ENCODE assay signal across 14 mouse cellular contexts in genomic region chr7:4497271-4497903, GRCm38 (mm10). TPM values are rescaled to one million over a fixed set of nuclear protein-coding genes. Genes with fewer than 3 reads are reported as not detected.
DNase-seq lines count a peak whose midpoint lies in the region; ATAC-seq and TF ChIP-seq lines count a peak whose summit lies in the region.
"Had no signal": no experiment of that assay in that cellular context is flagged by ENCODE, and none has a peak within 500 bp of the region (broad histone marks: within the 10 kb centered on the region; RNA-seq: fewer than 3 reads in every experiment).

No protein-coding gene starts in this region.

- intact Hi-C loops in gastrocnemius, adult 2 months (cut with DNase I), result loop anchor here (10.0 kb wide), 1 partner anchor 1203 kb away; no protein-coding TSS in a partner anchor

- H3K4me3 ChIP-seq in gastrocnemius, adult 2 months, result no peak overlapping the region
- H3K4me3 ChIP-seq in hindbrain, embryonic 14.5 days (replicated peaks; ENCODE audit: low read length), result no peak overlapping the region
- no peak overlapping the region for H3K4me3 ChIP-seq in hindbrain, embryonic 11.5 days (ENCODE audit: low read depth, low read length)
- H3K4me3 ChIP-seq in neural tube, embryonic 12.5 days, result 0 out of 2 replicates have a peak overlapping the region, but pooled peaks have one; percentile 0
- H3K4me3 ChIP-seq: liver, embryonic 15.5 days had no signal

- peak overlapping the region; percentile 99 for H3K27ac ChIP-seq in gastrocnemius, adult 2 months
- H3K27ac ChIP-seq in hindbrain, embryonic 14.5 days, result no peak overlapping the region
- H3K27ac ChIP-seq in hindbrain, embryonic 11.5 days (ENCODE audit: low read depth, low read length), result no peak overlapping the region
- no peak overlapping the region for H3K27ac ChIP-seq in neural tube, embryonic 12.5 days
- H3K27ac ChIP-seq: liver, embryonic 15.5 days had no signal

- ATAC-seq in hindbrain, embryonic 14.5 days (ENCODE audit: low FRiP score), result no peak
- ATAC-seq in hindbrain, embryonic 11.5 days (ENCODE audit: low FRiP score), result no peak
- ATAC-seq in neural tube, embryonic 12.5 days (ENCODE audit: low FRiP score, low read depth), result no peak
- ATAC-seq: inflammation-experienced regulatory T-cells, adult 6 months had no signal

- no peak for DNase-seq in gastrocnemius, adult 2 months
- no peak for DNase-seq in gastrocnemius, postnatal 10 days
- no peak for DNase-seq in hindbrain, embryonic 14.5 days (ENCODE audit: low spot score)
- DNase-seq in hindbrain, embryonic 11.5 days (ENCODE audit: low spot score), result no peak
- no peak for DNase-seq in neural tube, embryonic 10.5 days (ENCODE audit: extremely low spot score, low spot score)
- no peak for DNase-seq in kidney, postnatal 25 days
- no peak for DNase-seq in Muller cell, postnatal 12 days (ENCODE audit: inconsistent ontology term)
- DNase-seq: layer of hippocampus, postnatal 36 days had no signal

- peaks cover 33% of the 10 kb centered on the region for H3K4me1 ChIP-seq in hindbrain, embryonic 14.5 days (replicated peaks; ENCODE audit: control insufficient read depth, insufficient read depth, low read length)
- peaks cover 9% of the 10 kb centered on the region for H3K4me1 ChIP-seq in hindbrain, embryonic 11.5 days (replicated peaks; ENCODE audit: control insufficient read depth, insufficient read depth, low read length)
- H3K4me1 ChIP-seq in neural tube, embryonic 12.5 days, result peaks cover 39% of the 10 kb centered on the region

- H3K9ac ChIP-seq in hindbrain, embryonic 14.5 days, result no peak overlapping the region
- H3K9ac ChIP-seq in hindbrain, embryonic 11.5 days (ENCODE audit: low read depth, low read length), result no peak overlapping the region
- no peak overlapping the region for H3K9ac ChIP-seq in neural tube, embryonic 12.5 days
- H3K9ac ChIP-seq: liver, embryonic 15.5 days had no signal

- TF ChIP-seq CTCF in gastrocnemius, adult 2 months (IDR thresholded peaks at IDR 0.05), result no peak

- H3K36me3 ChIP-seq in hindbrain, embryonic 14.5 days (replicated peaks; ENCODE audit: control insufficient read depth, insufficient read depth), result peaks cover 27% of the 10 kb centered on the region
- peaks cover 2% of the 10 kb centered on the region for H3K36me3 ChIP-seq in hindbrain, embryonic 11.5 days (ENCODE audit: control insufficient read depth, insufficient read depth, low read length)
- H3K36me3 ChIP-seq in neural tube, embryonic 12.5 days, result peaks cover 33% of the 10 kb centered on the region

- H3K4me2 ChIP-seq in hindbrain, embryonic 14.5 days (replicated peaks), result 0 out of 2 replicates have a peak overlapping the region, but pooled peaks have one; percentile 89
- no peak overlapping the region for H3K4me2 ChIP-seq in hindbrain, embryonic 11.5 days (replicated peaks; ENCODE audit: low read depth, low read length)
- H3K4me2 ChIP-seq in neural tube, embryonic 12.5 days (replicated peaks), result peak overlapping the region; percentile 91

- WGBS in hindbrain, embryonic 14.5 days, result 87% methylated on average over 9 of the region's 9 CpGs
- 89% methylated on average over 9 of the region's 9 CpGs for WGBS in hindbrain, embryonic 11.5 days
- WGBS in neural tube, embryonic 12.5 days, result 91% methylated on average over 9 of the region's 9 CpGs

- H3K27me3 ChIP-seq in hindbrain, embryonic 14.5 days (ENCODE audit: control insufficient read depth, insufficient read depth, low read length), result no peaks in the 10 kb centered on the region
- no peaks in the 10 kb centered on the region for H3K27me3 ChIP-seq in hindbrain, embryonic 11.5 days (ENCODE audit: control insufficient read depth, insufficient read depth, low read length)
- H3K27me3 ChIP-seq in neural tube, embryonic 12.5 days (replicated peaks), result no peaks in the 10 kb centered on the region
- H3K27me3 ChIP-seq: CH12.LX; liver, embryonic 15.5 days; midbrain, embryonic 12.5 days had no signal

- no peaks in the 10 kb centered on the region for H3K9me3 ChIP-seq in hindbrain, embryonic 14.5 days (ENCODE audit: control insufficient read depth, low read length)
- no peaks in the 10 kb centered on the region for H3K9me3 ChIP-seq in hindbrain, embryonic 11.5 days (ENCODE audit: control insufficient read depth, low read length)
- no peaks in the 10 kb centered on the region for H3K9me3 ChIP-seq in neural tube, embryonic 12.5 days
- H3K9me3 ChIP-seq: forebrain, embryonic 10.5 days; liver, embryonic 15.5 days; midbrain, embryonic 12.5 days had no signal

RNA-seq across cellular contexts. Expression of gene Ppp1r12c, which starts 4.1 kb away (rescaled TPM):
- total RNA-seq in gastrocnemius, adult 2 months (2021), result 10 to 100 TPM; 17.8 to 24.8 TPM
- 10 to 100 TPM; 37.9 to 52.6 TPM for total RNA-seq in gastrocnemius, postnatal 10 days (2021)
- 50.1 and 54.7 TPM in 2 replicates for polyA plus RNA-seq in hindbrain, embryonic 14.5 days (2014; fragmentation: Nextera tagmentation; extraction: Ambion mirVana)
- 38.8 and 44.0 TPM in 2 replicates for polyA plus RNA-seq in hindbrain, embryonic 11.5 days (2014; fragmentation: Nextera tagmentation; extraction: Ambion mirVana)
- 61.1 and 72.5 TPM in 2 replicates for polyA plus RNA-seq in neural tube, embryonic 12.5 days (2016; fragmentation: Nextera tagmentation; extraction: Ambion mirVana)

RNA-seq across cellular contexts. Expression of gene Tnnt1, which starts 18.8 kb away (rescaled TPM):
- total RNA-seq in gastrocnemius, adult 2 months (2021), result 1,000 to 10,000 TPM in 1 of 2 experiments, 100 to 1,000 TPM in 1; 398 to 1,232 TPM
- total RNA-seq in gastrocnemius, postnatal 10 days (2021), result 100 to 1,000 TPM; 288 to 386 TPM
- 1.8 and 3.9 TPM in 2 replicates for polyA plus RNA-seq in hindbrain, embryonic 14.5 days (2014; fragmentation: Nextera tagmentation; extraction: Ambion mirVana)
- 18.1 and 27.4 TPM in 2 replicates for polyA plus RNA-seq in hindbrain, embryonic 11.5 days (2014; fragmentation: Nextera tagmentation; extraction: Ambion mirVana)
- polyA plus RNA-seq in neural tube, embryonic 12.5 days (2016; fragmentation: Nextera tagmentation; extraction: Ambion mirVana), result 58.1 and 75.1 TPM in 2 replicates

RNA-seq across cellular contexts. Expression of gene Tnni3, which starts 26.6 kb away (rescaled TPM):
- under 1 TPM in 1 of 2 experiments, not detected in 1; 0.41 TPM for total RNA-seq in gastrocnemius, adult 2 months (2021)
- 1 to 10 TPM; 1.4 to 2.3 TPM for total RNA-seq in gastrocnemius, postnatal 10 days (2021)
- polyA plus RNA-seq in hindbrain, embryonic 14.5 days (2014; fragmentation: Nextera tagmentation; extraction: Ambion mirVana), result 0.36 and 0.46 TPM in 2 replicates
- polyA plus RNA-seq in hindbrain, embryonic 11.5 days (2014; fragmentation: Nextera tagmentation; extraction: Ambion mirVana), result 1.8 and 2.5 TPM in 2 replicates
- 2.8 and 2.9 TPM in 2 replicates for polyA plus RNA-seq in neural tube, embryonic 12.5 days (2016; fragmentation: Nextera tagmentation; extraction: Ambion mirVana)

RNA-seq across cellular contexts. Expression of gene Dnaaf3, which starts 34.9 kb away (rescaled TPM):
- not detected for total RNA-seq in gastrocnemius, adult 2 months (2021)
- total RNA-seq in gastrocnemius, postnatal 10 days (2021), result under 1 TPM; 0.14 to 0.23 TPM
- 1.0 and 1.5 TPM in 2 replicates for polyA plus RNA-seq in hindbrain, embryonic 14.5 days (2014; fragmentation: Nextera tagmentation; extraction: Ambion mirVana)
- 1.2 and 1.3 TPM in 2 replicates for polyA plus RNA-seq in hindbrain, embryonic 11.5 days (2014; fragmentation: Nextera tagmentation; extraction: Ambion mirVana)
- 1.2 and 1.7 TPM in 2 replicates for polyA plus RNA-seq in neural tube, embryonic 12.5 days (2016; fragmentation: Nextera tagmentation; extraction: Ambion mirVana)

RNA-seq across cellular contexts. Expression of gene Eps8l1, which starts 36.9 kb away (rescaled TPM):
- 1 to 10 TPM; 1.5 to 3.7 TPM for total RNA-seq in gastrocnemius, adult 2 months (2021)
- total RNA-seq in gastrocnemius, postnatal 10 days (2021), result 1 to 10 TPM; 2.2 to 3.5 TPM
- polyA plus RNA-seq in hindbrain, embryonic 14.5 days (2014; fragmentation: Nextera tagmentation; extraction: Ambion mirVana), result 6.6 and 7.3 TPM in 2 replicates
- polyA plus RNA-seq in hindbrain, embryonic 11.5 days (2014; fragmentation: Nextera tagmentation; extraction: Ambion mirVana), result 4.6 and 4.9 TPM in 2 replicates
- 8.7 and 8.9 TPM in 2 replicates for polyA plus RNA-seq in neural tube, embryonic 12.5 days (2016; fragmentation: Nextera tagmentation; extraction: Ambion mirVana)
